Mouse (Mus musculus): Measurements from ENCODE around the gene Lhfpl2.
"Not testable (repeated sequence)": the region's sequence is repeated elsewhere in the genome, so short reads cannot be mapped to it uniquely, and the experiment has no call there.

The Lhfpl2 gene

GRCm38 (mm10) chr13:94057563-94058560 is at the start of gene Lhfpl2:
TSS of gene Lhfpl2 (plus strand) at chr13:94057796.
- DNase-seq (ENCODE audit: low spot score) = peak; percentile 72

GRCm38 (mm10) chr13:94011996-94012575 is 45.5 kb upstream of the Lhfpl2 start:
- DNase-seq (ENCODE audit: low spot score) = peak; percentile 33

DNA sequence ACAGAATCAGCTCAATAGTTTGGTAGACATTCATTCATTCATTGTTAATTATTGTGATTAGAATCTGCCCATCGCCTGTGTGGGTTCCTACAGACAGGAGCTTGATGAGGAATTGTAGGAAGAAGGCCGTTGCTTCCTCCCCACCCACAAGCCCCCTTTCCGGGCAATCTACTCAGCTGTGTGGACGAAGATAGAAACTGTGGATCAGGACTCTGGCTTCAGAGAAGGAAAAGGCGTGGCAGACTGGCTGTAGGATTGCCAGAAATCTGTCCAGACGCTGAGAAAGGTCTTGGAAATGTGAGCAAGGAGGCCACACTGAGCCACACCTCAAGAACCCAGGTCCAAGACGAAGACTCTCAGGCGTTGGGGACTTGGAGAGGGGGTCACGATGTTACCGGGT is 43.6 kb upstream of the Lhfpl2 start:
- DNase-seq (ENCODE audit: low spot score) = peak; percentile 16

DNA sequence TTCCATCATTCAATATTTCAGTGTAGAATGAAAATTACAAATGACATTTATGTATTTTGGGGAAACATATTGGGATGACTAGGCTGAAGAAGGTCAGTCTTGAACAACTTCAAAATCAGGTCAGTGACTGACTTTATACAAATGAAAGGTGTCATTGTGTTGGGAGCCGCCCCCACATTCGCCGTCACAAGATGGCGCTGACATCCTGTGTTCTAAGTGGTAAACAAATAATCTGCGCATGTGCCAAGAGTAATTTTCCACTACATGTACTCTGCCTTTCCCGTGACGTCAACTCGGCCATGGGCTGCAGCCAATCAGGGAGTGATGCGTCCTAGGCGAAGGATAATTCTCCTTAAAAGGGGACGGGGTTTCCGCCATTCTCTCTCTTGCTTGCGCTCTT is 33.0 kb upstream of the Lhfpl2 start:
- not testable (repeated sequence) for DNase-seq (ENCODE audit: low spot score)

- no peak for DNase-seq (ENCODE audit: low spot score)
These were observed 28.4 kb upstream of the Lhfpl2 start for GRCm38 (mm10) chr13:94029147-94029546.

DNA sequence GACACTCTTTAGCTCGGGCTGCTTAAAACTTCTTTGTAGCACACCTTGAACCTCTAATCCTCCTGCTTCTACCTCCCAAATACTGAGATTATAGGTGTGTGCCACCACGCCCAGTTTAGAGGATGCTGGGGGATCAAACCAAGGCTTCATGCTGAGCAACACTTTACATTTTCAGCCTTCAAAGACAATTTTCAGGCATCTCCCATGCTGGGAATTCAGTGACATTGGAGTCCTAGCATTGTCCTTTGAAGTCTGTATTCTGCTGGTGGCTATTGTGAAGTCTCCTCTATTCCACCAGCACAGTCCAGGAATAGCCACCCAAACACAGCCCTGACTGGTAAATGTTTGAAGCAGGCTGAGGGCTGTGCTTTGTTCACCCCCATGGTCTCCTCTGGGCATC is 27.0 kb upstream of the Lhfpl2 start:
- DNase-seq (ENCODE audit: low spot score) = no peak

DNA sequence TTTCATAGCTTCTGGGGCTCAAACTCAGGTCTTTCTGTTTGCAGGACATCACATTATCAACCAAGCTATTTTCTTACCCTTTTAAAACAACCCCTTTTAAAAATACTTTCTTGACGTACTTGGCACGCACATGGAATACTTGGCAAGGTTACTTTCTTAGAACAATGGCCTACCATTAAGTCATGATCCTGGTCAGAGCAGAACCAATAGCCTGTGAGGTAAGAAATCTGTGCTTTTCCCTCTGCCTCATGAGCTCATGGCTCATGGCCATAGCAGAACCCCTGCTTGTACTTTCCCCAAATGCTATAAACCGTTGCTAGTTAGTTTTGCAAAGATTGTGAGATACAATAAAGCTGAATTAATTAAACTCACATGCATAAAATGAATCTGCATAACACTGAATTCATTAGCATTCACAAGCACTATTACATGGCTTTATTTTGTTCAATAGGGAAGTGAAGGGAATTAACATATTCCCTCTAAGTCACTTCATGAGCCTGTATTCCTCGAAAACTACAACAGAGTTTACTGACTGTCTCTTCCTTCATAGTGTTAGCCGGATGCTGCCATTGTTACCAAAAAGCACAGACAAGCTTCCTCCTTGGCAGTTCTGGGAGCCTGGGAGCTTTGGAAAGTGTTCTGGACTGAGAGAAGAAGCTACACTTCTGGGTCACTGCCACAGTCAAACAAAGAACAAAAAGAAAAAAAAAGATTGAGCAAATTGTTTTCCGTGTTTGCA is 20.1 kb upstream of the Lhfpl2 start:
- no peak for DNase-seq (ENCODE audit: low spot score)

DNA sequence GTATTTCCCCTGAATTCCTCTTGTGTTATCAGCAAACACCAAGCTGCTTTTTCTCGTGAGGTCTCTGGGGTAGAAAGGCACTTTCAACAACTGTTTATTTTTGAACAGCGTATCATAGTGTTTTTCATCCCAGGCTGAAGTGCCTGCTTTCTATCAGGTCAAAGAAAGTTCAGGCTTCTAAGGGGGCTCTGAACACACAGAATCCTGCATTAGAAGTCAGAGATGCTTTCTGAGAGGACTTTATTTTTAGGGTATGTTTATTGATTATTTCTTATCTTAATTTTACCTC is 19.6 kb upstream of the Lhfpl2 start:
- DNase-seq (ENCODE audit: low spot score) = no peak

DNA sequence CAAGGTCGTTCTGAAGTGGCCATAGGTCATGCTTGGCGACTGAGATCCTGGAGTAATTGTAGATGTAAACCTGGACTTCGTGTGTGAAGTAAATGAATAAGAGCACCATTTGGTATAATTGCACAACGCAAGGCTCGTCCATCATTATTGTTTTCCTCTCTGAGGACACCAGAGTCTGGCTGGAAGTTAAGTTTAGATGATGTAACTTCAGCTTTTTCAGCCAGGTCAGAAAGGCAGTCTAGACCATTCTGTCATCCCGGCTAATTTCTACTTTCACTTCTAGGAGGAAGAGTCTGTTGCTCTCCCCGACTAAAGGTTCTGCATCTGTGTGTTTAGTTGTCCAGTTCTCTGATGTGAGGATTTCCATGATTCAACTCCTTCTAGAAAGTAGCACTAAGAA is 7.6 kb upstream of the Lhfpl2 start:
- DNase-seq (ENCODE audit: low spot score) = no peak

DNA sequence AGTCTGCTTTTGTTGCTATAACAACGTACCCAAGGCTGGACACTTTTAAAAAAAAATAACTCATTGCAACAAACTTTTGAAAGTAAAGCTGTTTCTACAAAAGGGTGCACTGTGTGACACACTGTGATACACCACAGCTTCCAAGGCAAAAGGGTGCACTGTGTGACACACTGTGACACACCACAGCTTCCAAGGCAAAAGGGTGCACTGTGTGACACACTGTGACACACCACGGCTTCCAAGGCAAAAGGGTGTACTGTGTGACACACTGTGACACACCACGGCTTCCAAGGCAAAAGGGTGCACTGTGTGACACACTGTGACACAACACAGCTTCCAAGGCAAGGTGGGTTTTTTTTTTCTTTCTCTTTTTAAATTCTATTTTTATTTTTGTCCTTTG is 6.8 kb upstream of the Lhfpl2 start:
- no peak for DNase-seq (ENCODE audit: low spot score)

DNA sequence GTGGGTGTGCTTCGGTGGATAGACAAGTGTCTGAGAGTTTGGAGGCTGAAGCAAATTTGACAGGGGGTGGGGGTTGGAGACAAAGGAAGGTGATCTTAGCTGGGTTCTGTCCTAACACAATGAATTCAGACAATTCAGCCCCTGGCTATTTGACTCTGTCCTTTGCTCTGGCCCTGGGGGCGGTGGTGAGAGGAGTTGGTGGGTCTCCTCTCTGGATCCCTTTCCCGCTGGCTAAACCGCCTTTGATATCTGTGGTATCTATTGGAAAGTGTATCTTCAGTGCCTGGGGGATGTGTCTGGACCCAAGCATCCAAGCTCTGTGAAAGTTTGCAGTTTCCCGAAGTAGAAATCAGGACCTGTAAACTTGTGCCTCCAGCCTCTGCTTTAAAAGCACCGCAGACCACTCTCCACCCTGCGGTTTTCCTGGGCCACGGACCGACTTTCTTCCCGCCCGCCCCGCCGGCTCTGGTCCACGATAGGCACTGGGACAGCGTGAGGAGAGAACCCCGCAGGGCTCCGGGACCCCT is 497 bp upstream of the Lhfpl2 start:
- no peak for DNase-seq (ENCODE audit: low spot score)

DNA sequence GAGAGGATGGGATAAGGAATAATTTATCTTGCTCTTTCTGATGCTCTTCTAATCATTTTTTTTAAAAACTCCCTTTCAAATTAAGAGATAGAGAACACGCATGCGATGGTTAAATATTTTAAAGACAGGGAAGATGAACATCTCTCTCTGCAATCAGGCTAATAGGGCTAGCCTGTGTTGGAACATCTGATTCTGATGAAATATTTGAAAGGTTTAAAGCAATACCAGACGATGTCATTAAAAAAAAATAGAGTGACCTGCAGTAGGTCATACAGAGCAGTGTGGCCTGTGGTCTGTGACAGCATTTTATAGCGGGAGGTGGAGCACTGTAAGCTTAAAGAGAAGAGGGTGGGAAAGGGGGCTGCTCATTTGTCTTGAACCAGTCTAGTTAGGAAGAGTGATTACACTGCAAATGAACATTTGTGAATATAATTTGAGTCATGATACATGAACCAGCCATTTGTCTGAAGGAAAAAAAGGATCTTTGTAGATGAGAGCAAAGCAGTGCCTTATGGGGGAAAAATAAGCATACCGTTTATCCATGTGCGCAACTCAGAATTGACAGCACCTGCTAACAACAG is 1.1 kb downstream of the Lhfpl2 start:
- no peak for DNase-seq (ENCODE audit: low spot score)

DNA sequence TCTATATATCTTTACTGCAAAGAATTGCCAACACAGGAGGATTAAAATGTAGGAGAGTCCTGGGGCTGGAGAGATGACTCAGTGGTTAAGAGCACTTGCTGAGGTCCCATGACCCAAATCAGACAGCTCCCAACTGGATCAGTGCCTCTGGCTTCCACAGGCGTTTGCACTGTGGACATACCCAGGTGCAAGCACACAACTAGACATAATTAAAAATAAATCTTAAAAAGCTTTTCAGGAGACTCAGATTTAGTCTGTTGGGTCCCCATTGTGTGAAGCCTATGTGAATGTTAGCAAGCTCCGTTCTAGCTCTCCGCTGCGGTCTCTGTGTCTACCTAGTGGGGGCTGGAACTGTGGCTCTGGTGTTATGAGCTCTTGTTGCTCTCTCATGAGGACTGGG is 1.8 kb downstream of the Lhfpl2 start:
- no peak for DNase-seq (ENCODE audit: low spot score)

DNA sequence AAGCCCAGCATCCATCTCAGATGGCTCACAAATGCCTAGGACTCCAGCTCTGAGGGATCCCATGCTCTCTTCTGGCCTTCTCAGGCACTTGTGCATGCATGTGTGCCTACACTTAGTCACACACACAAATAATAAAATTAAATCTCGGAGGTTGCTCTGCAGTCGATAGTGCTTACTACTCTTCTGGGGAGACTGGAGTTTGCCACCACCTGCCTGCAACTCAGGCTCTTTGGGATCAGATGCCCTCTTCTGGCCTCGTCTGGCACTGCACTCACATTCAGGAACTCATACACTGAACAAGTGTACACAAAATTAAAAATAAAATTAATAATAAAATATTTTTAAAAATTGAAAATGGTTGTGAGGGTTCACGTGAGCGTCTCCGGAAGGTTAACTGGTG is 2.2 kb downstream of the Lhfpl2 start:
- DNase-seq (ENCODE audit: low spot score) = peak; percentile 65

DNA sequence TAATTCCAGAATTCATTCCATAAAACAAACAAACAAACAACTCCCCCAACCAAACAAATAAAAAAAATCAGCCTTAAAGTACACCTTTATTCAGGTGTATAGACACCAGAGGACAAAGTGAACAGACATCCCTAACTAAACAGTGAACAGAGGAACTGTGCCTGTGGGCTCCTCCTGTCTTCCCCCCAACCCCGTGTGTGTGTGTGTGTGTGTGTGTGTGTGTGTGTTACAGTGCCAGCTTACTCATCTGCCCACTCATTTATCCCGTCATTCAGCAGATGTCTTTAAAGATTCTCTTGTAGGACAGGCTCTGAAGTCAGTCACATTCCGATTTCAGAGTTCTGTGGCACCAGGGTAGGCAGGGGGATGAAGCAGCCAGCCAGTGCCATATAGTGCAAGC is 2.9 kb downstream of the Lhfpl2 start:
- DNase-seq (ENCODE audit: low spot score) = no peak

GRCm38 (mm10) chr13:94061256-94061877 is 3.8 kb downstream of the Lhfpl2 start:
- no peak for DNase-seq (ENCODE audit: low spot score)

DNA sequence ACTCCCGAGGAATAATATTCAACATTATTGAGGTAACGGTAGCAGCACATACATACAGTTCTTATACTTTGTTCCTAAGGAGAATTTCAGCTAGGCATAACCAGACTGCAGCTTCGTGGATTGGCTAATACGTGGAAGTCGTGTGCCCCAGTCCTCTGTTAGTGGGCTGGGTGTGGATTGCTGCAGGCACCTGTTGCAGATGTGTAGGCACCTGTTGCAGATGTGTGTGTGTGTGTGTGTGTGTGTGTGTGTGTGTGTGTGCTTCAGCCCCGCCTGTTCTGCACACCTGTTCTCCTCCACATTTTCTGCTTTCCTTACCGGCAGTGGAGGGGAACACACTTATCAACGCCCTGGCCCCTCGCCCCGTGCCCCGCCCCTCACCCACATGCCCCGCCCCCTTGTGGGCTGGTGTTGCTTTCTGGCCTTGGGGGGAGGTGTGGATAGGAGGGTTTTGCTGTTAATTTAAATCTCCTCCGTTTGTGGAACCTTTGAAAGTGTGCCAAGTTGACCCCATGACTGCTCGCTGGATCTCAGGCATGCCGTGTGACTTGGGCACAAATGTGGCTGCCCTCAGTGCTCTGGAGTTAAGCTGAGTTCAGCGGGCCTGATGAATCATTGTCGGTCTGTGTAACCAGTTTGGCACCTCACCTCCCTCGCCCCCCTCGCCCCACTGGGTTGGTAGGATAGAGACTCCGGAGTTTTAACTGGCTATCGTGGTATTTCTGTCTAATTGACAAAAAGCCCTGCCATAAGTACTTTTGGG is 4.9 kb downstream of the Lhfpl2 start:
- DNase-seq (ENCODE audit: low spot score) = no peak

DNA sequence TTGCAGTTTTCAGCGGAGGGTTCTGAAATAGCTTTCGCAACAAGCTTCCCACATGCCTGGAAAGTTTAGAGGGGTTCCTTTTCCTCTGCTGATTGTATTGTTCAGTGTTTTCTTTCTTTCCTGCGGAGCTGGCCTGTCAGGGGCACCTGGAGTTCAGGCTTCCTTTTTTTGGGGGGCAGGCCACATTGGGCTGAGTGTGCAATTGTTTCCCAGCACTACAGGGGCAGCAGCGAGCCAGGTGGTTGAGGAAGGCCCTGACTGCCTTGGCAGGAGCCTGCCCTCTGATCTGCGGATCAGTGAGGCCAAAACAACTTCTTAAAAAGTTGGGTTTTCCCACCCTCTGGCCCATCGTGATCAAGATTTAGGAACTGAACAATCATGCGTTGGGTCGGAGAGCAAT is 5.6 kb downstream of the Lhfpl2 start:
- no peak for DNase-seq (ENCODE audit: low spot score)

GRCm38 (mm10) chr13:94064571-94064970 is 7.0 kb downstream of the Lhfpl2 start:
- no peak for DNase-seq (ENCODE audit: low spot score)

- no peak for DNase-seq (ENCODE audit: low spot score)
These were observed 7.9 kb downstream of the Lhfpl2 start for GRCm38 (mm10) chr13:94065276-94066050.
